Mouse (Mus musculus) myocyte (in vitro differentiated cells): ENCODE data around the gene Bcar1. TPM values are rescaled to one million over a fixed set of nuclear protein-coding genes. Genes with fewer than 3 reads are reported as not detected.

Experiments used
- H3K27me3 ChIP-seq: one replicate; pipeline ENCODE4 v1.6.1; 2011; ENCODE audit not compliant: control insufficient read depth, insufficient read depth, insufficient read length
- H3K36me3 ChIP-seq: one replicate; pipeline ENCODE4 v1.6.1; 2011; ENCODE audit not compliant: control insufficient read depth, insufficient read depth
- H3K4me2 ChIP-seq: one replicate; pipeline ENCODE4 v1.6.1; 2011; ENCODE audit warnings: low read depth, control low read depth
- H3K4me3 ChIP-seq: one replicate; pipeline ENCODE4 v1.5.1; 2011; ENCODE audit warnings: mild to moderate bottlenecking, control low read depth, moderate library complexity
- H3K79me2 ChIP-seq: one replicate; pipeline ENCODE4 v1.6.1; 2011; ENCODE audit not compliant: control insufficient read depth, insufficient read depth
- H3ac ChIP-seq: one replicate; pipeline ENCODE4 v1.6.1; 2011; ENCODE audit not compliant: control insufficient read depth, insufficient read length
- CEBPB ChIP-seq: IDR thresholded peaks from 2 replicates; pipeline ENCODE4 v1.6.1; 2011; ENCODE audit warnings: mild to moderate bottlenecking, moderate library complexity; ENCODE audit not compliant: poor library complexity, insufficient read depth, severe bottlenecking
- E2F4 ChIP-seq: IDR thresholded peaks from one replicate; pipeline ENCODE4 v1.6.1; 2011; ENCODE audit warnings: mild to moderate bottlenecking, control low read depth, moderate library complexity; ENCODE audit not compliant: insufficient read depth
- MAX ChIP-seq: IDR thresholded peaks from one replicate; pipeline ENCODE4 v1.6.1; 2011; ENCODE audit warnings: low read depth, mild to moderate bottlenecking, control low read depth
- MYOD1 ChIP-seq, 3 experiments: IDR thresholded peaks; one replicate each; pipeline ENCODE4 v1.6.1; 2011; ENCODE audit warnings: control low read depth in 2 of 3, low read depth in 2 of 3, mild to moderate bottlenecking in 2 of 3, moderate library complexity in 1 of 3; ENCODE audit not compliant: insufficient read length in 2 of 3, control insufficient read depth in 1 of 3
- MYOG ChIP-seq, 3 experiments: IDR thresholded peaks; one replicate each; pipeline ENCODE4 v1.6.1; 2011; ENCODE audit warnings: control low read depth in 2 of 3, low read depth in 2 of 3, mild to moderate bottlenecking in 2 of 3; ENCODE audit not compliant: insufficient read length in 2 of 3, control insufficient read depth in 1 of 3, insufficient read depth in 1 of 3
- POLR2A ChIP-seq: IDR thresholded peaks from one replicate; pipeline ENCODE4 v1.6.1; 2011; ENCODE audit warnings: low read depth, mild to moderate bottlenecking, control low read depth, moderate library complexity; ENCODE audit not compliant: insufficient read length
- POLR2AphosphoS2 ChIP-seq: IDR thresholded peaks from one replicate; pipeline ENCODE4 v1.6.1; 2011; ENCODE audit warnings: low read depth, control low read depth; ENCODE audit not compliant: insufficient read length
- REST ChIP-seq: IDR thresholded peaks from one replicate; pipeline ENCODE4 v1.6.1; 2011; ENCODE audit warnings: mild to moderate bottlenecking, control low read depth, moderate library complexity; ENCODE audit not compliant: insufficient read depth, insufficient read length
- SRF ChIP-seq: IDR thresholded peaks from one replicate; pipeline ENCODE4 v1.6.1; 2011; ENCODE audit warnings: low read depth; ENCODE audit not compliant: control insufficient read depth, insufficient read length
- TCF12 ChIP-seq: IDR thresholded peaks from one replicate; pipeline ENCODE4 v1.6.1; 2011; ENCODE audit warnings: mild to moderate bottlenecking, control low read depth; ENCODE audit not compliant: poor library complexity, insufficient read depth, severe bottlenecking
- TCF3 ChIP-seq: IDR thresholded peaks from one replicate; pipeline ENCODE4 v1.6.1; 2011; ENCODE audit warnings: low read depth, control low read depth; ENCODE audit not compliant: insufficient read length
- USF1 ChIP-seq: IDR thresholded peaks from one replicate; pipeline ENCODE4 v1.6.1; 2011; ENCODE audit warnings: low read depth, mild to moderate bottlenecking, control low read depth, moderate library complexity
- polyA plus RNA-seq: library from polyadenylated mRNA; unstranded; fragments of >200 nt; fragmentation: generic; extraction: Trizol; gene quantifications from one replicate; pipeline ENCODE4 v1.2.1, GENCODE M21; 2012; ENCODE audit warnings: missing spikeins

Bcar1 gene
- polyA plus RNA-seq, 1 experiment: 81.9 TPM

GRCm38 (mm10) chr8:111740994-111741393 is 2.6 kb downstream of the Bcar1 start:
- H3K36me3 ChIP-seq: no peaks in the 10 kb centered on the region
- H3K27me3 ChIP-seq: no peaks in the 10 kb centered on the region
- peak overlapping the region; percentile 72 for H3K4me3 ChIP-seq
- H3K4me2 ChIP-seq: peak overlapping the region; percentile 90
- H3K79me2 ChIP-seq: peaks cover 73% of the 10 kb centered on the region
- TF ChIP-seq E2F4: no peak
- TF ChIP-seq REST: no peak
- TF ChIP-seq POLR2A: no peak
- no peak for TF ChIP-seq SRF
- TF ChIP-seq POLR2AphosphoS2: no peak
- H3ac ChIP-seq: no peak overlapping the region

- Histone ChIP-seq H3K4me3 (no peak overlapping the region), H3K27me3 (no peaks in the 10 kb centered on the region), H3K36me3 (no peaks in the 10 kb centered on the region), H3K4me2 (no peak overlapping the region), H3ac (no peak overlapping the region), H3K79me2 (peaks cover 80% of the 10 kb centered on the region)
- TF ChIP-seq USF1: no peak
Observed at GRCm38 (mm10) chr8:111740301-111740711, 3.3 kb downstream of the Bcar1 start.

GRCm38 (mm10) chr8:111739604-111740003 is 4.0 kb downstream of the Bcar1 start:
- H3K36me3 ChIP-seq: no peaks in the 10 kb centered on the region
- H3K4me2 ChIP-seq: no peak overlapping the region
- peaks cover 87% of the 10 kb centered on the region for H3K79me2 ChIP-seq
- TF ChIP-seq MYOD1 (IDR thresholded peaks at IDR 0.05; ENCODE audit: control insufficient read depth in 1 of 3, insufficient read length in 2 of 3, low read depth in 2 of 3) (peak in 1 of 3 experiments; percentile 47), CEBPB (no peak), POLR2A (no peak), E2F4 (no peak), POLR2AphosphoS2 (no peak), MYOG (IDR thresholded peaks at IDR 0.05; ENCODE audit: control insufficient read depth in 1 of 3, insufficient read depth in 1 of 3, insufficient read length in 2 of 3, low read depth in 2 of 3) (peak in 1 of 3 experiments; percentile 42), SRF (no peak), MAX (no peak), TCF3 (no peak)
- H3K27me3 ChIP-seq: no peaks in the 10 kb centered on the region
- no peak overlapping the region for H3K4me3 ChIP-seq
- no peak overlapping the region for H3ac ChIP-seq

GRCm38 (mm10) chr8:111738867-111739266 is 4.7 kb downstream of the Bcar1 start:
- no peak for TF ChIP-seq MYOG (IDR thresholded peaks at IDR 0.05; ENCODE audit: control insufficient read depth in 1 of 3, insufficient read depth in 1 of 3, insufficient read length in 2 of 3, low read depth in 2 of 3)
- no peak for TF ChIP-seq CEBPB
- TF ChIP-seq SRF: no peak
- no peak for TF ChIP-seq POLR2A
- no peak for TF ChIP-seq E2F4
- no peak for TF ChIP-seq POLR2AphosphoS2
- no peak for TF ChIP-seq MAX
- no peak for TF ChIP-seq TCF12
- TF ChIP-seq TCF3: no peak
- no peak for TF ChIP-seq REST
- TF ChIP-seq USF1: no peak
- TF ChIP-seq MYOD1 (IDR thresholded peaks at IDR 0.05; ENCODE audit: control insufficient read depth in 1 of 3, insufficient read length in 2 of 3, low read depth in 2 of 3): no peak
- H3K4me2 ChIP-seq: no peak overlapping the region
- H3K4me3 ChIP-seq: no peak overlapping the region
- no peaks in the 10 kb centered on the region for H3K27me3 ChIP-seq
- H3K36me3 ChIP-seq: no peaks in the 10 kb centered on the region
- H3K79me2 ChIP-seq: peaks cover 94% of the 10 kb centered on the region
- no peak overlapping the region for H3ac ChIP-seq

GRCm38 (mm10) chr8:111736321-111736720 is 7.3 kb downstream of the Bcar1 start:
- no peak for TF ChIP-seq REST
- peak in 2 of 3 experiments; percentile 59 to 84 for TF ChIP-seq MYOG (IDR thresholded peaks at IDR 0.05; ENCODE audit: control insufficient read depth in 1 of 3, insufficient read depth in 1 of 3, insufficient read length in 2 of 3, low read depth in 2 of 3)
- TF ChIP-seq MYOD1 (IDR thresholded peaks at IDR 0.05; ENCODE audit: control insufficient read depth in 1 of 3, insufficient read length in 2 of 3, low read depth in 2 of 3): peak in 2 of 3 experiments; percentile 84 to 87
- TF ChIP-seq TCF12: no peak
- H3K36me3 ChIP-seq: no peaks in the 10 kb centered on the region
- no peaks in the 10 kb centered on the region for H3K27me3 ChIP-seq
- no peak overlapping the region for H3ac ChIP-seq
- H3K79me2 ChIP-seq: peaks cover 94% of the 10 kb centered on the region
- H3K4me3 ChIP-seq: no peak overlapping the region
- H3K4me2 ChIP-seq: peak overlapping the region; percentile 2

- Histone ChIP-seq H3K4me3 (no peak overlapping the region), H3K36me3 (no peaks in the 10 kb centered on the region), H3K27me3 (no peaks in the 10 kb centered on the region), H3K4me2 (peak overlapping the region; percentile 2), H3K79me2 (peaks cover 94% of the 10 kb centered on the region), H3ac (no peak overlapping the region)
- TF ChIP-seq TCF12 (no peak), E2F4 (no peak), MAX (no peak), TCF3 (no peak), MYOD1 (IDR thresholded peaks at IDR 0.05; ENCODE audit: control insufficient read depth in 1 of 3, insufficient read length in 2 of 3, low read depth in 2 of 3) (no peak), REST (no peak), POLR2A (no peak), SRF (no peak), CEBPB (no peak), MYOG (IDR thresholded peaks at IDR 0.05; ENCODE audit: control insufficient read depth in 1 of 3, insufficient read depth in 1 of 3, insufficient read length in 2 of 3, low read depth in 2 of 3) (no peak), POLR2AphosphoS2 (no peak), USF1 (no peak)
Observed at GRCm38 (mm10) chr8:111735791-111736190, 7.8 kb downstream of the Bcar1 start.
